Mouse (Mus musculus): ENCODE measurements around the gene Tsga10ip. TPM values are rescaled to one million over a fixed set of nuclear protein-coding genes. Genes with fewer than 3 reads are reported as not detected.

Gene Tsga10ip
- polyA plus RNA-seq, 1 experiment from 2014 or later, result 0.44 TPM

DNA sequence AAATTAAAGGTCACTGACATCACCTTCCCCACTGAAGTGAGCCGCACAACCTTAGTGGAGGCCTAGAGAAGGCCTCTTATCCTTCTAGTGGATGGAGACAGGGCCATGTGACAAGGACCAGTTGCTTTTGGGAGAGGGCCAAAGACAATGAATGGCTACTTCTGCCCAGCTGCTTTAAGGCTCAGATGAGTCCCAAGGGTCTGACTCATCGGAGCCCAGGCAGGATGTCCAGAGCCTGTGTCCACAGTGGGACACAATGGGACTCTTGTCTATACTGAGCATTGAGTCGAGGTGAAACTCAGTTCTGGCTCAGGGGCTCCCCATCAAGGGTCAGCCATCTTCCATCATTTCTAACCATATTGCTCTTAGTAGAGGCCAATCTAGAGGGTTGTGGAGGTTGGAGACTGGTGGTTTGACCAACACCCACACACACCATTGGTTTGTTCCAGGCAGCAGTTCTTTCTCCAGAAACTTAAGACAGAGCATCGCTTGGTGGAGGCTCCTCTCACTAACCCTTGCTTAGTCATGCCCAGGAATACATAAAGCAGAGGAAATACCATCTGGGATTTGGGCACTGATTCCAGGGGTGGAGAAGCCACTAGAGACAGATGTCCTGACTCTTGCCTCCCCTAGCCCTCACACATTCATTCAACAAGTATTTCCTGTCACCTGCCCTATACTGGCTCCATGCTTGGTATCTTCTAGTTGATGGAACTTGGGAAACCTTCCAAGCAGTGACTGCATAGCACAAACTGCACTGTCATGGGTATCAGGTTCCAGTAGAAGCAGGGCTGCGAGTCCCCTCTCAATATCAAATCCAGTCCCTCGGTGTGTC lies 56.8 kb downstream of the Tsga10ip start:
- 70% methylated on average over 6 of the region's 6 CpGs for WGBS
- no peak for TF ChIP-seq CTCF (IDR thresholded peaks at IDR 0.05; ENCODE audit: low read depth)
- TF ChIP-seq EP300 (optimal IDR thresholded peaks at IDR 0.05), result no peak
- no peak for ATAC-seq (ENCODE audit: low FRiP score, low TSS enrichment)
- H3K27ac ChIP-seq (replicated peaks), result no peak overlapping the region
- H3K27me3 ChIP-seq (ENCODE audit: control insufficient read depth, insufficient read depth, low read length), result no peaks in the 10 kb centered on the region
- no peaks in the 10 kb centered on the region for H3K4me1 ChIP-seq (replicated peaks; ENCODE audit: control insufficient read depth, insufficient read depth)
- H3K9ac ChIP-seq (ENCODE audit: low read length), result no peak overlapping the region
- no peak overlapping the region for H3K4me2 ChIP-seq (replicated peaks; ENCODE audit: low read depth)
- H3K36me3 ChIP-seq (ENCODE audit: control insufficient read depth, insufficient read depth, low read length), result no peaks in the 10 kb centered on the region
- no peaks in the 10 kb centered on the region for H3K9me3 ChIP-seq (ENCODE audit: control insufficient read depth, low read length)
- DNase-seq (ENCODE audit: low spot score), result no peak
- no peak overlapping the region for H3K4me3 ChIP-seq (ENCODE audit: low read depth, low read length)

DNA sequence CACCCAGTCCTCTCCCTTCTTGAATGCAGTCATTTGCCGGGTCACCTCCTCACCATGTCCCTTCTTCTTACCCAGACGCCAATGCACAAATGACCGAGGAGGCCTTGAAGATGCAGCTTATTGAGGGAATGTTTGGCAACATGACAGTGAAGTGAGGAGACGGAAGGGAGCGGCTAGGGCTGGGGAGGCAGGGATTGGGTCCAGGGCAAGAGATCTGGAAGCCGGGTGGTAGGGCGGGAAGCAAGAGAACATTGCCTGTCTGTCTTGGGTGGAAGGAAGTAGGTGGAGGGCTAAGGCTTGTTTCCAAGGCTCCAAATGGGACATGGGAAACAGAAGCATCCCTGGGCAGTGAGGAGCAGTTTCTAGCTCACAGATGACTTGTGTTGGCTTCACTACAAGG lies 61.0 kb downstream of the Tsga10ip start:
- H3K4me3 ChIP-seq (ENCODE audit: low read depth, low read length), result no peak overlapping the region
- no peaks in the 10 kb centered on the region for H3K27me3 ChIP-seq (ENCODE audit: control insufficient read depth, insufficient read depth, low read length)
- 88% methylated on average over 7 of the region's 7 CpGs for WGBS
- no peaks in the 10 kb centered on the region for H3K9me3 ChIP-seq (ENCODE audit: control insufficient read depth, low read length)
- no peak overlapping the region for H3K4me2 ChIP-seq (replicated peaks; ENCODE audit: low read depth)
- no peaks in the 10 kb centered on the region for H3K36me3 ChIP-seq (ENCODE audit: control insufficient read depth, insufficient read depth, low read length)
- DNase-seq (ENCODE audit: low spot score) (no peak), ATAC-seq (ENCODE audit: low FRiP score, low TSS enrichment) (no peak)
- no peak overlapping the region for H3K27ac ChIP-seq (replicated peaks)
- TF ChIP-seq EP300 (optimal IDR thresholded peaks at IDR 0.05) (no peak), CTCF (IDR thresholded peaks at IDR 0.05; ENCODE audit: low read depth) (no peak)
- H3K4me1 ChIP-seq (replicated peaks; ENCODE audit: control insufficient read depth, insufficient read depth), result no peaks in the 10 kb centered on the region
- no peak overlapping the region for H3K9ac ChIP-seq (ENCODE audit: low read length)

Other genes starting within 250 kb of the Tsga10ip start
- 4.6 and 6.7 TPM in 2 replicates for gene Pacs1, start 129.4 kb downstream of the Tsga10ip start, polyA plus RNA-seq (2015; fragmentation: Nextera tagmentation; extraction: Ambion mirVana)
- 134 and 148 TPM in 2 replicates for gene Sf3b2, start 107.1 kb downstream of the Tsga10ip start, polyA plus RNA-seq (2015; fragmentation: Nextera tagmentation; extraction: Ambion mirVana)
- gene Gal3st3, start 104.2 kb downstream of the Tsga10ip start, polyA plus RNA-seq (2015; fragmentation: Nextera tagmentation; extraction: Ambion mirVana), result 0.51 and 0.53 TPM in 2 replicates
- not detected in 2 replicates for gene Catsper1, start 66.8 kb downstream of the Tsga10ip start, polyA plus RNA-seq (2015; fragmentation: Nextera tagmentation; extraction: Ambion mirVana)
- gene Cst6, start 53.0 kb downstream of the Tsga10ip start, polyA plus RNA-seq (2015; fragmentation: Nextera tagmentation; extraction: Ambion mirVana), result 281 and 316 TPM in 2 replicates
- 47.5 and 49.1 TPM in 2 replicates for gene Eif1ad, start 35.8 kb downstream of the Tsga10ip start, polyA plus RNA-seq (2015; fragmentation: Nextera tagmentation; extraction: Ambion mirVana)
- 279 and 293 TPM in 2 replicates for gene Banf1, start 35.4 kb downstream of the Tsga10ip start, polyA plus RNA-seq (2015; fragmentation: Nextera tagmentation; extraction: Ambion mirVana)
- 30.9 and 34.1 TPM in 2 replicates for gene Sart1, start 13.8 kb downstream of the Tsga10ip start, polyA plus RNA-seq (2015; fragmentation: Nextera tagmentation; extraction: Ambion mirVana)
- 196 and 203 TPM in 2 replicates for gene Drap1, start 22.5 kb upstream of the Tsga10ip start, polyA plus RNA-seq (2015; fragmentation: Nextera tagmentation; extraction: Ambion mirVana)
- 36.5 and 38.6 TPM in 2 replicates for gene AI837181, start 22.6 kb upstream of the Tsga10ip start, polyA plus RNA-seq (2015; fragmentation: Nextera tagmentation; extraction: Ambion mirVana)
- gene Fosl1, start 45.0 kb upstream of the Tsga10ip start, polyA plus RNA-seq (2015; fragmentation: Nextera tagmentation; extraction: Ambion mirVana), result 0.16 and 0.33 TPM in 2 replicates
- 11.6 and 12.5 TPM in 2 replicates for gene Ccdc85b, start 55.4 kb upstream of the Tsga10ip start, polyA plus RNA-seq (2015; fragmentation: Nextera tagmentation; extraction: Ambion mirVana)
- 103 and 111 TPM in 2 replicates for gene Fibp, start 58.1 kb upstream of the Tsga10ip start, polyA plus RNA-seq (2015; fragmentation: Nextera tagmentation; extraction: Ambion mirVana)
- 0.29 and 0.50 TPM in 2 replicates for gene Ctsw, start 66.0 kb upstream of the Tsga10ip start, polyA plus RNA-seq (2015; fragmentation: Nextera tagmentation; extraction: Ambion mirVana)
- 59.7 and 67.0 TPM in 2 replicates for gene Efemp2, start 71.4 kb upstream of the Tsga10ip start, polyA plus RNA-seq (2015; fragmentation: Nextera tagmentation; extraction: Ambion mirVana)
- gene Mus81, start 85.9 kb upstream of the Tsga10ip start, polyA plus RNA-seq (2015; fragmentation: Nextera tagmentation; extraction: Ambion mirVana), result 18.4 and 18.5 TPM in 2 replicates
- 1,281 and 1,389 TPM in 2 replicates for gene Cfl1, start 87.9 kb upstream of the Tsga10ip start, polyA plus RNA-seq (2015; fragmentation: Nextera tagmentation; extraction: Ambion mirVana)
- gene 1700020D05Rik, start 101.3 kb upstream of the Tsga10ip start, polyA plus RNA-seq (2015; fragmentation: Nextera tagmentation; extraction: Ambion mirVana), result not detected in 2 replicates
- 2.8 and 3.8 TPM in 2 replicates for gene Snx32, start 108.0 kb upstream of the Tsga10ip start, polyA plus RNA-seq (2015; fragmentation: Nextera tagmentation; extraction: Ambion mirVana)
- 26.6 and 28.2 TPM in 2 replicates for gene Ovol1, start 158.1 kb upstream of the Tsga10ip start, polyA plus RNA-seq (2015; fragmentation: Nextera tagmentation; extraction: Ambion mirVana)
- 4.7 and 5.7 TPM in 2 replicates for gene Ap5b1, start 165.5 kb upstream of the Tsga10ip start, polyA plus RNA-seq (2015; fragmentation: Nextera tagmentation; extraction: Ambion mirVana)
- 57.3 and 64.7 TPM in 2 replicates for gene Rnaseh2c, start 199.3 kb upstream of the Tsga10ip start, polyA plus RNA-seq (2015; fragmentation: Nextera tagmentation; extraction: Ambion mirVana)
- gene Kat5, start 207.7 kb upstream of the Tsga10ip start, polyA plus RNA-seq (2015; fragmentation: Nextera tagmentation; extraction: Ambion mirVana), result 31.8 and 37.9 TPM in 2 replicates
- gene Rela, start 235.0 kb upstream of the Tsga10ip start, polyA plus RNA-seq (2015; fragmentation: Nextera tagmentation; extraction: Ambion mirVana), result 28.7 and 35.2 TPM in 2 replicates

Measured in stomach, postnatal 0 days (tissue).